Mouse (Mus musculus) frontal cortex, adult 2 months (tissue): Measurements from ENCODE around the gene Zap70. TPM values are rescaled to one million over a fixed set of nuclear protein-coding genes. Genes with fewer than 3 reads are reported as not detected.

Experiments used
- DNase-seq, 2 experiments: peaks; one replicate each; pipeline ENCODE4 v3.0.0; 2022; ENCODE audit warnings: low spot score in 1 of 2; ENCODE audit errors: extremely low spot score in 1 of 2
- polyA plus RNA-seq: library from polyadenylated mRNA; depleted of rRNA; stranded (reverse); fragments of >200 nt; gene quantifications from 2 replicates; pipeline ENCODE4 v1.2.3, GENCODE M21; 2012; rRNA removed

Zap70 gene
- polyA plus RNA-seq: 2.5 and 3.7 TPM in 2 replicates

DNA sequence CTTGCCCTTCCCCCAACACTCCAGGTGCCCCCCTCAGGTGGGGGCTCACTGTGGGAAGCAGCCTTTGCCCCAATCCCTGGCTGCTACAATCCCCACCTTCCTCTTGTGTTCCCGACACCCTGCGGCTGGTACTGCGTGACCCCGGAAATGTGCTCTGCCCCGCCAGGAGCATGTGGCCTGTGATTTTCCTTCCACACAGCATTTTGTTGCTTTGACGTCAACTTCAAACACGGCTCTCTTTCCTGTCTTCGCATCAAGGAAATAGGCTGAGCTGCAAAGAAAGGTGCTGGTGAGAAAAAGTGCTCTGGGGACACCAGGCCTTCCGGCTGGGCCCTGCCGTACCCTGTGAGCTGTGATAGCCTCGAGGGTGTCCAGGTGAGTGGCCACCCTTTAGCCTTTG lies at the start of gene Zap70:
Gene Zap70, plus strand, starts transcription at position 231 of the 400 bp plus-strand sequence.
- DNase-seq: no peak

DNA sequence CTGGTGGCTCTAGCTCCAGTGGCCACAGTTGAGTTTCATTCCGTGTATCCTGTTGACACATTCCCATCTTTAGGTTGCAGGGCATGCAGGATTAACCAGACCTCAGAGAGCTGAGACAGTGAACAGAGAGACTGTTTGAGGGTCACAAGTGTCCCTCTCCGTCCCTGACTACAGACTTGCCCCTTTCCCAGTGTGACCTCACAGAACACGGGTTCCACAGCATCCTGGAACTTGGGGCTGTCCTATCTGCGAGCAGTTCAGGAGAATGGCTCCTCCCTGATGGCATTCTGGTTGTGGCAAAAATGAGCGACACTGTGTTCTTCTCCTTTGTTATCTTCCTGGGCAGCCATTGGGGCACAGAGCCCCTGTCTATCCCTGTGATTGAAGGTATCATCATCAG lies 47.3 kb upstream of the Zap70 start, which contains the start of gene Actr1b:
Gene Actr1b, minus strand, starts transcription at position 112 of the 400 bp plus-strand sequence.
- DNase-seq: no peak

DNA sequence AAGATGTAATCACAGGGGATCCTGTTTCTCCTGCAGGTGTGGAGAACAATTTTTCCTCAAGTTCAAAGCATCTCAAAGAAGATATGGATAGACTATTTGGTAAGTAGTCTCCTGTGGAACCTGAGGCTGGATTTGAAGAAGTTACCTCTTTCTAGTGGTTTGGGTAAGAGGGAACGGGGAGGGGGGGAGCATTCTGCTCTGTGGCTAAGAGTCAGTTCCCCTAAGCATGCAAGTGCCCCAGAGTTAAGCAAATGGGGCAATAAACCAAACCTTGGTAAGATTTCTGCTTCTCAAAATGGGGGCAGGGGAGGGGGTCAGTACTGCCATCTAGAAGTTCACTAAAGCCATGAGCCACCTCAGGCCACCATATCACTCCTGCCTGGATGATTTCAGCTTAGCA lies 42.8 kb upstream of the Zap70 start:
- no peak for DNase-seq

GRCm38 (mm10) chr1:36723146-36724056 lies 38.2 kb upstream of the Zap70 start:
- no peak for DNase-seq

GRCm38 (mm10) chr1:36724057-36724431 lies 37.6 kb upstream of the Zap70 start:
- no peak for DNase-seq

- DNase-seq: peak; percentile 76 to 96
Observed at GRCm38 (mm10) chr1:36737300-36737699, 24.3 kb upstream of the Zap70 start.

DNA sequence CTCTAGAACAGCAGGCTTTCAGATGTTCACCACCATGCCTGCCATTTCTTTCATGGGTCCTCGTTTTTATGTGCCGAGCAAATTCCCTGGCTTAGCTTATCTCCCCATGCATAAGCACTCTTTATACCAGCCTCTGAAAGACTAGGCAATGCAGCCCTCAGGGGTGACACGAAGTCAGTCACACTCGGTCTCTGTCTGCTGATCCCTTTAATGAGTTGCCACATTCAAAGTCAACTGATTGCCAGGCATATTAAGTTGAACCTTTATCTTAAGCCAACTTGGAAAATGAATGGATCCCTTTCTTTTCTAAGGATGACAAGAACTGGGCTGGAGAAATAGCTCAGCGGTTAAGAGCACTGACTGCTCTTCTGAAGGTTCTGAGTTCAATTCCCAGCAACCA lies 22.4 kb upstream of the Zap70 start:
- DNase-seq: no peak

- DNase-seq: no peak
Observed at GRCm38 (mm10) chr1:36743046-36743445, 18.6 kb upstream of the Zap70 start.

- DNase-seq: peak; percentile 67 to 92
Observed at GRCm38 (mm10) chr1:36744268-36744944, 17.2 kb upstream of the Zap70 start.

DNA sequence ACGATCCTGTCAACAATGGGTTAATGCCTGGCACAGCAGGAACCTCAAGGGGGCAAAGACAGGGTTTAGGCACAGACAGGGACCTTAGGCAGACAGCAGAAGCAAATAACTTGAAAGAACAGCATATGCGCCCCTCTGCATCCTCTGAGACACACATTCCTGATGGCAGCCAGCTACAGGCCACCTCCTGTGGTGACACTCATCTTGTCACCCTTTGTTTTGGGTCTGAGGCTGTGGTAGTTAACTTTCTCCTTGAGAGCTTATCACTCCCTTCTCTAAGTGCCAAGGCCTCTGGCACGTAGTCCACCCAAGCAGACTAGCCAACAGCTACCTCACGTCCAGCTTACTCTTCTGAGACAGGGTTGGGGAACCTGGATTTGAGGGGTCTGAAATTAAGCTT lies 15.9 kb upstream of the Zap70 start:
- no peak for DNase-seq

DNA sequence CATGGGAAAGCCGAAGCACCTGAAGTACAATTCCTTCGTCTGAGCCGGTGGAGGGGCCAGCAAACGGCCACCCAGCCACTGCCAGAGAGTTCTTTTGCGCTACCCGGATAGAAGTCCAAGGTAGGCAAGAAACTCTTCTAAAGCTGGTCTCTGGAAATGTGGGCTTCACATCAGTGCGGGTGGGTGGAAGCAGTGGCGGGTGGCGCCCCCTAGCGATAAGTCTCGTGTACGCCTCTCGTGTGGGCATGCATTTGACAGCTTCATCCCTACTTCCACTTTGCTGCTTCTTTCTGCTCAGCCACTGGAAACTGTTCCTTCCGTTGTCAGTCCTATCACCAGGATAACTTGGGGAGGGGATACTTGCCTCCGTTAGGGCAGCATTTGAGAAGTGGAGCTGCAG lies 15.1 kb upstream of the Zap70 start:
- no peak for DNase-seq

DNA sequence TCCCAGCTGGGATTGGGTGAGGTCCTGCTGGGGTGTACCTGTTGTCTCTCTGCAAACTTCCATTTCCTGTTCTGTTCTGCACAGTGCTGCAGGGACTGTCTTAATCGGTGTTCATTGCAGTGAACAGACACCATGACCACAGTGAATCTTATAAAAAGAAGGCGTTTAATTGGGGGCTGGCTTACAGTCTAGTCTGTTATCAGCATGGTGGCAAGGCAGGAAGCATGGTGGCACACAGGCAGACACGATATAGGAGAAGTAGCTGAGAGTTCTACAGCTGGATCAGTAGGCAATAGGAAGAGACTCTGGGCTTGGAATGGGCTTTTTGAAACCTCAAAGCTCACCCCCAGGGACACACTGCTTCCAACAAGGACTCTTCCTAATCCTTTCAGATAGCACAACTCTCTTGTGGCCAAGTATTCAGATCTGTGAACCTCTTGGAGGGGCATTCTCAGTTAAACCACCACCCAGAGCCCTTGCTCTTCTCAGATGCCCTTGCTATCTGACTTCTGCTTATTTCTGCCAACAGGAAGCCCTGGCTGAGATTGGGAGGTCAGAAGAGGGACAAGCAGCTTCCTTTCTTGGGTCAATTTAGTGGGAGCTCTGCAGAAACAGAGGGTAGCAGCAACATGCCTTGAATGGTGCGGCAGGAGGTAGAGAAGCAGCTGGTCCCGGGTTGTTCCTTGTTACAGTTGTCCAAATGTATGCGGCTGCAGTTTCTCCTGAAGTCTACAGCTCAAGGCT lies 7.5 kb upstream of the Zap70 start:
- DNase-seq: no peak

GRCm38 (mm10) chr1:36758553-36758952 lies 3.0 kb upstream of the Zap70 start:
- no peak for DNase-seq

GRCm38 (mm10) chr1:36759076-36759475 lies 2.5 kb upstream of the Zap70 start:
- DNase-seq: no peak

GRCm38 (mm10) chr1:36760401-36760800 lies 1.2 kb upstream of the Zap70 start:
- DNase-seq: no peak

- no peak for DNase-seq
Observed at GRCm38 (mm10) chr1:36761061-36761460, 537 bp upstream of the Zap70 start.

GRCm38 (mm10) chr1:36766431-36767205 lies 5.0 kb downstream of the Zap70 start:
- DNase-seq: no peak

GRCm38 (mm10) chr1:36767321-36767720 lies 5.7 kb downstream of the Zap70 start:
- no peak for DNase-seq

GRCm38 (mm10) chr1:36768786-36769185 lies 7.2 kb downstream of the Zap70 start:
- DNase-seq: no peak

GRCm38 (mm10) chr1:36769951-36770350 lies 8.4 kb downstream of the Zap70 start:
- no peak for DNase-seq
